Mouse (Mus musculus) C2C12 (cell line): Measurements from ENCODE around the gene Vmn1r235.

Experiments used
- CEBPB ChIP-seq: IDR thresholded peaks from one replicate; pipeline ENCODE4 v1.6.1; 2011; ENCODE audit warnings: low read depth, mild to moderate bottlenecking, control low read depth, moderate library complexity
- CTCF ChIP-seq: IDR thresholded peaks from one replicate; pipeline ENCODE4 v1.5.1; 2011; ENCODE audit not compliant: control insufficient read depth, insufficient read depth, insufficient read length
- MAX ChIP-seq: IDR thresholded peaks from one replicate; pipeline ENCODE4 v1.6.1; 2011; ENCODE audit warnings: mild to moderate bottlenecking, control low read depth
- MYOD1 ChIP-seq: IDR thresholded peaks from one replicate; pipeline ENCODE4 v1.6.1; 2011; ENCODE audit warnings: low read depth; ENCODE audit not compliant: control insufficient read depth, insufficient read length
- MYOG ChIP-seq: IDR thresholded peaks from one replicate; pipeline ENCODE4 v1.6.1; 2011; ENCODE audit not compliant: control insufficient read depth, insufficient read length; ENCODE audit errors: extremely low read depth
- USF1 ChIP-seq: IDR thresholded peaks from one replicate; pipeline ENCODE4 v1.6.1; 2011; ENCODE audit warnings: low read depth, mild to moderate bottlenecking, control low read depth, moderate library complexity

- TF ChIP-seq CTCF, result no peak
- no peak for TF ChIP-seq USF1
- TF ChIP-seq MAX, result no peak
- TF ChIP-seq CEBPB, result no peak
- no peak for TF ChIP-seq MYOD1
- no peak for TF ChIP-seq MYOG
Observed at GRCm38 (mm10) chr17:21272103-21272502, 15.9 kb downstream of the Vmn1r235 start.
